Mouse (Mus musculus): ENCODE results near the gene Txnrd2. TPM values are rescaled to one million over a fixed set of nuclear protein-coding genes. Genes with fewer than 3 reads are reported as not detected.

Gene Txnrd2
- polyA plus RNA-seq, 1 experiment from 2014 or later: 24.8 TPM

DNA sequence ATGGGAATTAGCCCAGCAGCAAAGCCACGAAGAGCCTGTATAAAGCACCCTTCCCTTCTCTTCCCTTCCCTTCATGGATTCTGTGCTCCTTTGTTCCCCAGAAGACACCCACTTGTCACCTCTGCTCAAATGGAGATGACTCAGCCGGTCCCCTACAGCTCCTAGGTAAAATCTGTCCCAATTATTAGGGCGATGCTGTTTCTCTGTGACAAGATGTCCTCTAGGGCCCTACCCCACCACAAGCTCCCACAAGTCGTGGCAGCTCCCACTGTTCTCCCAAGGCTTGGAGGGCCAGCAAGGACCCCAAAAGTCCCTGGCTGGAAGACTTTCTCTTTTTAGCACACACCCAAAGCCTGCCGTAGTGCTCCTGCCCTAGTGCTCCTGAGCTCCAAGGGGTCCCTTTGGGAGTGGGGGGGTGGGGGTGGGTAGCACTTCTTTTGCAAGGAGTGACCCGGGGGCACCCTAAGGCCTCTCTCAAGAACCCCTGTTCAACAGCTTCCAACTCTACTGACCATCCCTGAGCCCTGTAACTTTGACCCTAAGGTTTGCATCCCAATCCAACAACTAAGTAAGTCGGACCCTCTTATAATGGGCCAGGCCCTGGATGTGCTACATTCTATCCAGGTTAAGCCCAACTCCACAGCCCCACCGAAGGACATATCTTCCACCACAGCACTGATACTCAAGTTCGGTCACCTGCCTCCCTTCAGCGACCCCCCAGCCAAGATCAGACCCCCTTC is 539 bp upstream of the Txnrd2 start:
- peak overlapping the region; percentile 87 for H3K4me2 ChIP-seq (replicated peaks; ENCODE audit: low read depth)
- no peaks in the 10 kb centered on the region for H3K9me3 ChIP-seq (ENCODE audit: control insufficient read depth)
- WGBS: 13% methylated on average over 10 of the region's 10 CpGs
- ATAC-seq: no peak
- H3K27me3 ChIP-seq (replicated peaks; ENCODE audit: control insufficient read depth, insufficient read depth, low read length): no peaks in the 10 kb centered on the region
- H3K27ac ChIP-seq (ENCODE audit: low read depth, low read length): peak overlapping the region; percentile 79
- TF ChIP-seq CTCF (IDR thresholded peaks at IDR 0.05; ENCODE audit: low read depth): no peak
- H3K4me3 ChIP-seq (ENCODE audit: low read depth, low read length): peak overlapping the region; percentile 75
- H3K4me1 ChIP-seq (replicated peaks; ENCODE audit: control insufficient read depth, insufficient read depth, low read length): peaks cover 8% of the 10 kb centered on the region; the same call in 1 of the 2 replicates
- peaks cover 14% of the 10 kb centered on the region for H3K36me3 ChIP-seq (ENCODE audit: control insufficient read depth, insufficient read depth)
- H3K9ac ChIP-seq (ENCODE audit: low read depth, low read length): peak overlapping the region; percentile 80

DNA sequence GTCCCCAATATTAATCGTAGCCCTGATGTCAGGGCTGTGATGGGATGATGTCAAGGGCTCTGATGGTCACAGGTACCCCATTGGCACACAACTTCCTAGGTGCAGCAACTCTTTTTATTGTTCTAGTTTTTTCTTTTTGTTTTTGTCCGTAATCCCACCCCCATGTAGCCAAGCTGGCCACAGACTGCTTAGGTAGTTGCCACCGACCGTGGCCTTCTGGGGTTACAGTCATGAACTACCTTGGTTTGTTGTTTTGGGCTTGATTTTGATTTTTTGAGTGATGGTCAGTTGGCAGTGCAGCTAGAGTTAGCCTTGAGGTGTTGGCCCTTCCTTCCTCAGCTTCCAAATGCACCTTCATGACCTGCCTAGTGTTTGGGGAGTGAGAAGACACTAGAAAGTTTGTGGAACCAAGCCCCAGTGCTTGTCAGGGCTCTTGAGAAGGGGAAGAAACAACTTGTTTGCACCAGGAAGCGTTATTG is 657 bp downstream of the Txnrd2 start, which contains the start of gene Comt:
Comt (minus strand) TSS at position 51 of the 479 bp plus-strand sequence.
- WGBS: 52% methylated on average over 5 of the region's 5 CpGs
- H3K27me3 ChIP-seq (replicated peaks; ENCODE audit: control insufficient read depth, insufficient read depth, low read length): no peaks in the 10 kb centered on the region
- peaks cover 14% of the 10 kb centered on the region for H3K36me3 ChIP-seq (ENCODE audit: control insufficient read depth, insufficient read depth)
- peaks cover 8% of the 10 kb centered on the region; the same call in 1 of the 2 replicates for H3K4me1 ChIP-seq (replicated peaks; ENCODE audit: control insufficient read depth, insufficient read depth, low read length)
- peak within 1 kb of the TSS; percentile 87 for H3K4me2 ChIP-seq (replicated peaks; ENCODE audit: low read depth)
- peak within 1 kb of the TSS; percentile 75 for H3K4me3 ChIP-seq (ENCODE audit: low read depth, low read length)
- H3K27ac ChIP-seq (ENCODE audit: low read depth, low read length): peak within 1 kb of the TSS; percentile 79
- no peaks in the 10 kb centered on the region for H3K9me3 ChIP-seq (ENCODE audit: control insufficient read depth)
- peak within 1 kb of the TSS; percentile 80 for H3K9ac ChIP-seq (ENCODE audit: low read depth, low read length)
- no peak for TF ChIP-seq CTCF (IDR thresholded peaks at IDR 0.05; ENCODE audit: low read depth)
- ATAC-seq: no peak

DNA sequence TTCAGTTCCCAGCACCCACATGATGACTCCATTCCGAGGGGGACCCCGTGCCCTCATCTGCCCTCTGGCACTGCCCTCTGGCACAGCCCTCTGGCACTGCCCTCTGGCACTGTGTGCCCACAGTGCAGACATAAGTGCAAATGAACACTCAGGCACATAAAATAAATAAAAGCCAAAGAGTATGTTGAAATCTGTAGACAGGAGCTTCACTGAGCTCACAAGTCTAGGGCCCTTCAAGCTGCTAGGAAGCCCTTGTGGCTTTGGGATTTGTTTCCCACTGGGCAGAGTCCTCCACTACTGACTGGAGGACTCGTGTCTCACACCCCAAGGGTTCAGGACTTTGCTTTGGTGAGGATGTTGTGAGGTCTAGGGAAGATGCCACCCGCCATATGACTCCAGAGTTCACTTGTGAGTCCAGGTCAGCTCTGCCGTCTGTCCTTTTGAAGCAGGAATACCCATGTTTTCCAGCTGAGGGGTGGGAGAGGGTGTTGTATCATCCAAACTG is 1.9 kb downstream of the Txnrd2 start:
- no peak overlapping the region for H3K27ac ChIP-seq (ENCODE audit: low read depth, low read length)

DNA sequence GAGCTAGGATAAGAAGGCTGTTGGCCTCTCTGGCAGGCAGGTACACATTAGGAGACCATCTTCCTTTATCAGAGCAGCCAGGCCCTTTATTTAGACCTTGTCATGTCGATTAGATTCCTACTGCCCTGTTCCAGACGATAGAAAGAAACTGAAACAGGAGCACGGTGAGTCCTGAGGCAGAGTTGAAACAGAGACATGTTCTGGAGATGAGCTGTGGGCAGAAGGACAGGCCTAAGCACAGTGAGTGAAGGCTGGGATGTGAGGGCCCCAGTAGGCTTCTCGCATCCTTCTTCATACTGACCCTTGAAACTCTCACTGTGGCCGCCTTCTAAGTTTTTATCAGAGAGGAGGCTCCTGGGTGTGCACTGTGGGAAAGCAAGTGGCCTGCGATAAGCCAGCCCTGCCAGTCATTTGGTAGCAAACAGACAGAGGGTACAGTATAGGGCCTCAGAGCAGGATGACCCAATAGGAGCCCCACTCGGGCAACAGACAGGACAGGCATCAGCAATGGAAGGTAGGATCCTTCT is 2.4 kb downstream of the Txnrd2 start:
- H3K9me3 ChIP-seq (ENCODE audit: control insufficient read depth): no peaks in the 10 kb centered on the region
- TF ChIP-seq CTCF (IDR thresholded peaks at IDR 0.05; ENCODE audit: low read depth): no peak
- H3K4me1 ChIP-seq (replicated peaks; ENCODE audit: control insufficient read depth, insufficient read depth, low read length): peaks cover 8% of the 10 kb centered on the region; the same call in 1 of the 2 replicates
- no peak overlapping the region for H3K4me2 ChIP-seq (replicated peaks; ENCODE audit: low read depth)
- H3K9ac ChIP-seq (ENCODE audit: low read depth, low read length): no peak overlapping the region
- H3K27ac ChIP-seq (ENCODE audit: low read depth, low read length): no peak overlapping the region
- H3K4me3 ChIP-seq (ENCODE audit: low read depth, low read length): no peak overlapping the region
- no peak for ATAC-seq
- H3K36me3 ChIP-seq (ENCODE audit: control insufficient read depth, insufficient read depth): no peaks in the 10 kb centered on the region
- 54% methylated on average over 7 of the region's 7 CpGs for WGBS
- no peaks in the 10 kb centered on the region for H3K27me3 ChIP-seq (replicated peaks; ENCODE audit: control insufficient read depth, insufficient read depth, low read length)

More for the DNA sequence above, 1.9 kb downstream of the Txnrd2 start:
- no peaks in the 10 kb centered on the region for H3K9me3 ChIP-seq (ENCODE audit: control insufficient read depth)
- 74% methylated on average over 5 of the region's 5 CpGs for WGBS
- no peak overlapping the region for H3K4me3 ChIP-seq (ENCODE audit: low read depth, low read length)
- H3K36me3 ChIP-seq (ENCODE audit: control insufficient read depth, insufficient read depth): 0 out of 2 replicates have a peak, but pooled peaks cover 4% of the 10 kb centered on the region
- peaks cover 8% of the 10 kb centered on the region; the same call in 1 of the 2 replicates for H3K4me1 ChIP-seq (replicated peaks; ENCODE audit: control insufficient read depth, insufficient read depth, low read length)
- no peak for ATAC-seq
- no peaks in the 10 kb centered on the region for H3K27me3 ChIP-seq (replicated peaks; ENCODE audit: control insufficient read depth, insufficient read depth, low read length)
- no peak overlapping the region for H3K9ac ChIP-seq (ENCODE audit: low read depth, low read length)
- TF ChIP-seq CTCF (IDR thresholded peaks at IDR 0.05; ENCODE audit: low read depth): no peak
- no peak overlapping the region for H3K4me2 ChIP-seq (replicated peaks; ENCODE audit: low read depth)

- Histone ChIP-seq H3K4me1 (replicated peaks; ENCODE audit: control insufficient read depth, insufficient read depth, low read length) (peaks cover 8% of the 10 kb centered on the region; the same call in 1 of the 2 replicates), H3K9me3 (ENCODE audit: control insufficient read depth) (no peaks in the 10 kb centered on the region), H3K36me3 (ENCODE audit: control insufficient read depth, insufficient read depth) (no peaks in the 10 kb centered on the region), H3K4me3 (ENCODE audit: low read depth, low read length) (no peak overlapping the region), H3K4me2 (replicated peaks; ENCODE audit: low read depth) (no peak overlapping the region), H3K27me3 (replicated peaks; ENCODE audit: control insufficient read depth, insufficient read depth, low read length) (no peaks in the 10 kb centered on the region), H3K9ac (ENCODE audit: low read depth, low read length) (no peak overlapping the region), H3K27ac (ENCODE audit: low read depth, low read length) (no peak overlapping the region; the same call in 1 of the 2 replicates)
- 85% methylated on average over 8 of the region's 8 CpGs for WGBS
- no peak for ATAC-seq
- no peak for TF ChIP-seq CTCF (IDR thresholded peaks at IDR 0.05; ENCODE audit: low read depth)
These were observed 3.5 kb downstream of the Txnrd2 start for GRCm38 (mm10) chr16:18429641-18430040.

DNA sequence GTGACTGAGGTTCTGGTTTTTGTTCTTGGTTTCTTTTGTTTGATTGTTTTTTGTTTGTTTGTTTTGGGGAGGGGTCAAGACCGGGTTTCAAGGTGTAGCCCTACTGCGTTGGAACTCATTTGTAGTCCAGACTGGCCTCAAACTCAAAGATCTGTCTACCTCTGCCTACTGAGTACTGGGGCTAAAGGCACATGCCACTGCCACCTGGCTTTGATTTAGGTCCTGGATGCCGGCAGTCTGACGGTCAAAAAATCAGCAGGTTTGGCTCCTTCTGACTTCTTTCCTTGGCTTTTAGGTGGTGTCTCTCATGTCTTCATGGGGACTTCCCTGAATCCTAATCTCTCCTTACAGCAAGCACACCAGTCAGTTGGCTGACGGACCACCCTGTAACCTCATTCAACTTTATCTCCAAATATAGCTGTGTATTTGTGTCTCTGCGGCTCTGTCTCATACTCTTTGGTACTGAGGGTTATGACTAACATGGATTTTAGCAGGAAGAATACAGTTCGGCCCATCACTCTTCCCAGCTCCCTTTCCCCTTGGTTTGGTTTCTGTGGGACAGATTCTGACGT is 4.5 kb downstream of the Txnrd2 start:
- Histone ChIP-seq H3K27ac (ENCODE audit: low read depth, low read length) (no peak overlapping the region), H3K9ac (ENCODE audit: low read depth, low read length) (no peak overlapping the region), H3K9me3 (ENCODE audit: control insufficient read depth) (no peaks in the 10 kb centered on the region), H3K4me1 (replicated peaks; ENCODE audit: control insufficient read depth, insufficient read depth, low read length) (peaks cover 1% of the 10 kb centered on the region; the same call in 1 of the 2 replicates), H3K36me3 (ENCODE audit: control insufficient read depth, insufficient read depth) (peaks cover 4% of the 10 kb centered on the region; the same call in 1 of the 2 replicates), H3K4me3 (ENCODE audit: low read depth, low read length) (no peak overlapping the region), H3K27me3 (replicated peaks; ENCODE audit: control insufficient read depth, insufficient read depth, low read length) (no peaks in the 10 kb centered on the region), H3K4me2 (replicated peaks; ENCODE audit: low read depth) (no peak overlapping the region)
- WGBS: 73% methylated on average over 8 of the region's 8 CpGs
- ATAC-seq: no peak
- no peak for TF ChIP-seq CTCF (IDR thresholded peaks at IDR 0.05; ENCODE audit: low read depth)

Measured in intestine, postnatal 0 days (tissue).